Mouse (Mus musculus): ENCODE data around the gene Traf3ip1. TPM values are rescaled to one million over a fixed set of nuclear protein-coding genes. Genes with fewer than 3 reads are reported as not detected.

Traf3ip1 gene
- polyA plus RNA-seq (2015; fragmentation: Nextera tagmentation; extraction: Ambion mirVana), result 3.8 and 4.3 TPM in 2 replicates

GRCm38 (mm10) chr1:91494457-91495140 is at the start of gene Traf3ip1:
Gene Traf3ip1 (plus strand): TSS chr1:91494647.
- Histone ChIP-seq H3K9ac (peak within 1 kb of the TSS; percentile 88), H3K27me3 (replicated peaks) (peaks cover 7% of the 10 kb centered on the region; the same call in 1 of the 2 replicates), H3K36me3 (peaks cover 1% of the 10 kb centered on the region; the same call in 1 of the 2 replicates), H3K9me3 (no peaks in the 10 kb centered on the region), H3K4me2 (peak within 1 kb of the TSS; percentile 91), H3K4me3 (peak within 1 kb of the TSS; percentile 78), H3K27ac (replicated peaks) (no peak within 1 kb of the TSS), H3K4me1 (peaks cover 19% of the 10 kb centered on the region)
- under 1% methylated on average over 71 of the region's 79 CpGs for WGBS
- ATAC-seq (ENCODE audit: extremely low read depth, insufficient number of reproducible peaks, low FRiP score, low TSS enrichment), result peak; percentile 94

DNA sequence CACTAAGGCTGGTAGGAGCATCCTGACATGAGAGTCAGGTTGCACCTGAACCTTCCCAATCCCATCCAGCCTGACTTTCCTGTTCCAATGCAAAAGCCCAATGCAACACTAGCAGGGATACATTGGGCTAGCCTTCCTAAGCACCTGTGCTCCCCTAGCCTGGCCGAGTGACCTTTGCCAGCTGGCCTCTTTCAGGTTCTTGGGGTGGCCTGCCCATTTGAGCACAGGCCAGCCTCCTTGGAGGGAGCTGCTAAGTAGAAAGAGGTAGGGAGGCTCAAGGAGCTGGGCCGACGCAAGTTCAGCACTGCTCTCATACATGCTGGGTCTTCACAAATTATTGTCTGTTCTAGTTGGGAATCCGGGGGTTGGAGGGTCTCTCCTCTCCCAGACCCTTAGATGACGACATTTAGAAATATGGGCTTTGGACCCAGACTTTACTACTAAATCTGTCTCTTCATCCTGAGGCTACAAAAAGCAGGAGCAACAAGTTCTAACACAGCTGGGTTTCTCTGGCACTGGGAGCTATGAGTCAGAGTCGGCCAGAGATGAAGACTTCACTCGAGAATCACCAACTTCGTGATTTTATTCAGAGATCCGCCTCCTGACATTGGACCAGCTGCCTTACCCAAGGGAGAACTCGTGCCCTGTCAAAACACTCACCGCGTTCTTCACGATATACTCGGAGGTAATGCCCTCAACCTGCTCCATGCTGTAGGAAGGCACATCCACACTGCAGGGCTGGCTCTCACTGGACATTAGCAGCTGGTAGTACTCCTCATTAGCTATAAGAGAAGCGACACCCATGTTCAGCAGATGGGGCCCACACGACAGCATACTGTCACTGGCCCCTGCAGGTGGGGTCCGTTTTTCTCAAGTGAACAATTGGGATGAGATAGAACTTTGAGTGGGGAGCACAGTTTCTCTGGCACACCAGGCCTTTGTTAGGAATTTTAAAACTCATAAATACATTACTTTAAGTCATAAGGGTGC is 49.3 kb upstream of the Traf3ip1 start:
- Histone ChIP-seq H3K4me1 (peaks cover 38% of the 10 kb centered on the region), H3K9ac (0 out of 2 replicates have a peak overlapping the region, but pooled peaks have one; percentile 37), H3K36me3 (peaks cover 58% of the 10 kb centered on the region), H3K4me3 (no peak overlapping the region), H3K27ac (replicated peaks) (peak overlapping the region; percentile 80), H3K9me3 (peaks cover 6% of the 10 kb centered on the region), H3K4me2 (no peak overlapping the region), H3K27me3 (replicated peaks) (no peaks in the 10 kb centered on the region)
- 86% methylated on average over 17 of the region's 17 CpGs for WGBS
- ATAC-seq (ENCODE audit: extremely low read depth, insufficient number of reproducible peaks, low FRiP score, low TSS enrichment), result no peak

- Histone ChIP-seq H3K27me3 (replicated peaks) (no peaks in the 10 kb centered on the region), H3K4me1 (peaks cover 47% of the 10 kb centered on the region), H3K36me3 (peaks cover 51% of the 10 kb centered on the region), H3K4me3 (no peak overlapping the region), H3K4me2 (no peak overlapping the region), H3K27ac (replicated peaks) (peak overlapping the region; percentile 80), H3K9me3 (peaks cover 6% of the 10 kb centered on the region), H3K9ac (peak overlapping the region; percentile 37; the same call in 1 of the 2 replicates)
- no peak for ATAC-seq (ENCODE audit: extremely low read depth, insufficient number of reproducible peaks, low FRiP score, low TSS enrichment)
- 33% methylated on average over 8 of the region's 8 CpGs for WGBS
Measured at GRCm38 (mm10) chr1:91446060-91446459, 48.4 kb upstream of the Traf3ip1 start.

DNA sequence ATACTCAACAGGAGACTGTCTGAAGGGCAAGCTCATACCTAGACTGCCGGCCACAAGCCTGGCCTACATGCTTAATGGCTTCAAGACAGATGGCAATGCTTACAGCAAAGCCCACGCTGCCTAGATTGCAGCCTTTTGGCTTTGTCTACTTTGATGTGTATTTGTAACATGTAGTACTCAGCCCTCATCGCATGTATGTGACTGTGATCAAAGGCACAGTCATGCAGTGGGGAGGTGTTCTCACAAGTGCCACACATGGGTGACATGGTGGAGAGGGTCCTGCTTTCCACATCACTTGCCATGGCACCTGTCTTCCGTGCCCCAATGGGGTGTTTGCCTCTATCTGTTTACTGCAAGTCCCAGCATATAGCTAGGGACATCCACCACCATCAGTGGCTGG is 47.9 kb upstream of the Traf3ip1 start:
- Histone ChIP-seq H3K27me3 (replicated peaks) (no peaks in the 10 kb centered on the region), H3K4me3 (no peak overlapping the region), H3K27ac (replicated peaks) (peak overlapping the region; percentile 80), H3K9ac (peak overlapping the region; percentile 37; the same call in 1 of the 2 replicates), H3K4me1 (peaks cover 52% of the 10 kb centered on the region), H3K9me3 (peaks cover 6% of the 10 kb centered on the region), H3K4me2 (no peak overlapping the region), H3K36me3 (peaks cover 46% of the 10 kb centered on the region)
- WGBS, result 80% methylated on average over 4 of the region's 4 CpGs
- no peak for ATAC-seq (ENCODE audit: extremely low read depth, insufficient number of reproducible peaks, low FRiP score, low TSS enrichment)

- peak; percentile 43; the same call in 1 of the 2 replicates for ATAC-seq (ENCODE audit: extremely low read depth, insufficient number of reproducible peaks, low FRiP score, low TSS enrichment)
- Histone ChIP-seq H3K36me3 (peaks cover 28% of the 10 kb centered on the region), H3K27ac (replicated peaks) (peak overlapping the region; percentile 83), H3K9ac (peak overlapping the region; percentile 52), H3K4me3 (no peak overlapping the region), H3K4me2 (peak overlapping the region; percentile 45), H3K27me3 (replicated peaks) (no peaks in the 10 kb centered on the region), H3K4me1 (peaks cover 70% of the 10 kb centered on the region), H3K9me3 (peaks cover 6% of the 10 kb centered on the region)
- WGBS, result 30% methylated on average over 10 of the region's 10 CpGs
Measured at GRCm38 (mm10) chr1:91448688-91449087, 45.8 kb upstream of the Traf3ip1 start.

DNA sequence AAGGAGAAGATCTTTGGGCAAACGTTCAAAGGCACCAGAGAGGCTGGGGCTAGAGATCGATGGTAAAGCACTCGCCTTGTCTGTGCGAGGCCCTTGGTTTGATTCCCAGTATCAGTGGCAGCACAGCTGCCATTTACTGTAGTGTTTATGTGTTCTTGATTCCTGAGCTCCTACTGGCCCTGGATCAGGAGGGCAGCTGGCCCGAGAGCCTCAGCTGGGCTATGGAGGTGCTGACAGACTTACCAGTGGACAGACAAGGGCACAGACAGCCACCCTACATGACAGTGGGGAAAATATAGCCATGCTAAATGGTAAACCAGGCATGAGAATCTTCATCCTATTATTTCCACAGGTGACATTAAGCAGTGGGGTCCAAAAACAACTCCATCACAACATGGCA is 43.6 kb upstream of the Traf3ip1 start:
- Histone ChIP-seq H3K4me2 (no peak overlapping the region), H3K36me3 (peaks cover 13% of the 10 kb centered on the region), H3K27ac (replicated peaks) (0 out of 2 replicates have a peak overlapping the region, but pooled peaks have one; percentile 2), H3K9me3 (peaks cover 6% of the 10 kb centered on the region), H3K4me3 (no peak overlapping the region), H3K4me1 (peaks cover 86% of the 10 kb centered on the region), H3K27me3 (replicated peaks) (no peaks in the 10 kb centered on the region), H3K9ac (no peak overlapping the region)
- WGBS, result 71% methylated on average over 5 of the region's 5 CpGs
- no peak for ATAC-seq (ENCODE audit: extremely low read depth, insufficient number of reproducible peaks, low FRiP score, low TSS enrichment)

DNA sequence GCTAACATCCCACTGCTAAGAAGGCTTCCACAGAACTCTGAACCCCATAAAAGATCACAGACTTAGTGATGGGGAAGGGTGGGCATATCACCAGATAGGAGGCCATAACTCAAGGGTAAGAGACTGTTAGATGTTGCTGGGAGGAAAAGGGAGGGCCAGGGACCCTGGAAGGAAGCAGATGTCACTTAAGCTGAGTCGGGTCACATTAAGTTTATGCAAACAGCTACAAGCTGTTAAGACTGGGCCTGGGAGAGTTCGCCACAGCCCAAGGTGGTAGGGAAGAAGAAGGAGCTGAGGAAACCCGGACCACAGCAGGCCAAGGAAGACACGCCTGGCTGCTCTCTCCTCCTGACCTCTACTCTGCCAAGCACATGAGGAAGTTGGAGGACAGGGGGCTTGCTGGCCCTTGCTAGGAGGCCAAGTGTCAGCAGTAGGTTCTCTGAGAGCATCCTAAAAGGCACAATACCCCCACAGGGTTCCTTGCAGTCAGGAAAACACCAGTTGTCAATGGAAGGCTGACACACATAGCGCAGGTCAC is 42.8 kb upstream of the Traf3ip1 start:
- Histone ChIP-seq H3K9me3 (peaks cover 6% of the 10 kb centered on the region), H3K36me3 (peaks cover 13% of the 10 kb centered on the region), H3K4me1 (peaks cover 86% of the 10 kb centered on the region), H3K9ac (no peak overlapping the region), H3K27ac (replicated peaks) (peak overlapping the region; percentile 2), H3K4me2 (no peak overlapping the region), H3K4me3 (no peak overlapping the region), H3K27me3 (replicated peaks) (no peaks in the 10 kb centered on the region)
- WGBS, result 58% methylated on average over 5 of the region's 5 CpGs
- no peak for ATAC-seq (ENCODE audit: extremely low read depth, insufficient number of reproducible peaks, low FRiP score, low TSS enrichment)

DNA sequence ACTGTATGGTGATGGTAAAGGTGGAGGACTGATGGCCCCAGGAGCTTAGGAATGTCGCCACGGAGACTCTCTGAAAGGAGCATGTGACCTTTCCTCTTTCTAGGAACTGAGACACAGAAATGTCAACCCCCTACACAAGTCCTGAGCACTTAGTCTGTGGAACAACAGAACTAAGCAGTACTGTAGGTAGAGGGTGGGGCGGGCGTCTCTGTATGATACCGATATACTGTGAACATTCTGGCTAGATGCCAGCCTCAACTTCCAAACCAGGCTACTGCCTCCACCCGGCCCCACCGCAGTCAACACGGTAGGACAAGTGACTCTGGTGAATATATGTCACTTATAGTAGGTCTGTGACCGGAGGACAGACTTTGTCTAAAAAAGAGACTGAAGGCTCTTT is 40.5 kb upstream of the Traf3ip1 start:
- Histone ChIP-seq H3K9me3 (no peaks in the 10 kb centered on the region), H3K4me3 (no peak overlapping the region), H3K36me3 (peaks cover 2% of the 10 kb centered on the region; the same call in 1 of the 2 replicates), H3K4me2 (no peak overlapping the region), H3K27me3 (replicated peaks) (no peaks in the 10 kb centered on the region), H3K27ac (replicated peaks) (no peak overlapping the region), H3K4me1 (peaks cover 95% of the 10 kb centered on the region), H3K9ac (no peak overlapping the region)
- ATAC-seq (ENCODE audit: extremely low read depth, insufficient number of reproducible peaks, low FRiP score, low TSS enrichment), result no peak
- 57% methylated on average over 9 of the region's 9 CpGs for WGBS

- WGBS, result 65% methylated on average over 3 of the region's 3 CpGs
- Histone ChIP-seq H3K27ac (replicated peaks) (no peak overlapping the region), H3K36me3 (peaks cover 2% of the 10 kb centered on the region; the same call in 1 of the 2 replicates), H3K9me3 (no peaks in the 10 kb centered on the region), H3K27me3 (replicated peaks) (no peaks in the 10 kb centered on the region), H3K4me3 (no peak overlapping the region), H3K4me1 (peaks cover 91% of the 10 kb centered on the region), H3K9ac (0 out of 2 replicates have a peak overlapping the region, but pooled peaks have one; percentile 7), H3K4me2 (no peak overlapping the region)
- no peak for ATAC-seq (ENCODE audit: extremely low read depth, insufficient number of reproducible peaks, low FRiP score, low TSS enrichment)
Measured at GRCm38 (mm10) chr1:91454366-91454765, 40.1 kb upstream of the Traf3ip1 start.

- Histone ChIP-seq H3K9me3 (no peaks in the 10 kb centered on the region), H3K27ac (replicated peaks) (peak overlapping the region; percentile 76; the same call in 1 of the 2 replicates), H3K4me1 (peaks cover 89% of the 10 kb centered on the region), H3K9ac (peak overlapping the region; percentile 48; the same call in 1 of the 2 replicates), H3K27me3 (replicated peaks) (no peaks in the 10 kb centered on the region), H3K4me2 (no peak overlapping the region), H3K36me3 (peaks cover 2% of the 10 kb centered on the region; the same call in 1 of the 2 replicates), H3K4me3 (no peak overlapping the region)
- WGBS, result 82% methylated on average over 3 of the region's 3 CpGs
- ATAC-seq (ENCODE audit: extremely low read depth, insufficient number of reproducible peaks, low FRiP score, low TSS enrichment), result no peak
Measured at GRCm38 (mm10) chr1:91454927-91455326, 39.5 kb upstream of the Traf3ip1 start.
